Comparison of ENCODE assay signal across 10 mouse cellular contexts in the genomic region with DNA sequence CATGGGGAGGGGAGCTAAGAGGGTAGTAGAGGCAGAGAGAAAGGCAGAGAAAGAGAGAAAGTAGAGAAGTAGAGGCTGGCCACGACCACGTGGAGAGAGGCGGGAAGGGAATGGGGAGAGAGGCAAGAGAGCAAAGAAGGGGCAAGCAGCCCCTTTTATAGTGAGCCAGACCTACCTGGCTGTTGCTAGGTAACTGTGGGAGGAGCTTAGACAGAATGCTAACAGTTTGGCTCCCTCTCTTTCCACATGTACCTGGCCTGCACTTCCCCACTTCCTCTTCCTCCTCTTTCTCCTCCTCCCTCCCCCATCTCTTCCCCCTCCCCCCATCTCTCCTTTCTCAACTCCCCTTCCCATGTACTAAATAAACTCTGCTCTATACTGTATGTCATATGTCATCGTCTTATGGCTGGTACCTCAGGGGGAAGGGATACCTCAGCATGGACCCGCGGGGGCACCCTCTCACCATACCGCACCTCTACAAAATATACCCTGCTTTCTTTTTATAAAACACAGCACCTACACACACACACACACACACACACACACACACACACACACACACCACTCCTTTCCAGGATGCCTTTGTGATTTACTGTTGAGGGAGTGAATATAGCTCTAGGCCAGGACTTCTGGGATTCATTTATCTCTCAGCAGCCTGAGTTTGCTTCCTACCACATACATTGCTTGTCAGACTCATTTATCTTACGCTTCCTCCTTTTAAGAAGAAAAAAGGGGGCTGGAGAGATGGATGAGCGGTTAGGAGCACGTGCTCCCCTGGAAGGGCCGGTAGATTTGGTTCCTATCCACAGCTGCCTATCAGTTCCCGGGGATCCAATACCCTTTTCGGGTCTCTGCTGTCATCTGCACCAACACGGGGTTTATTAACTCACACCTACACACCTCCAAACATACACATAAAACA. TPM values are rescaled to one million over a fixed set of nuclear protein-coding genes. Genes with fewer than 3 reads are reported as not detected.
A peak's percentile ranks its signal among the peaks of the same experiment; 100 is the strongest.
DNase-seq lines count a peak whose midpoint lies in the region; ATAC-seq and TF ChIP-seq lines count a peak whose summit lies in the region.
"Had no signal": no experiment of that assay in that cellular context is flagged by ENCODE, and none has a peak within 500 bp of the region (broad histone marks: within the 10 kb centered on the region; RNA-seq: fewer than 3 reads in every experiment).

No protein-coding gene starts in this region.

- no peaks in the 10 kb centered on the region for H3K9me3 ChIP-seq in liver, embryonic 13.5 days (replicated peaks)
- no peaks in the 10 kb centered on the region for H3K9me3 ChIP-seq in ES-Bruce4 (replicated peaks; ENCODE audit: control insufficient read depth, insufficient read depth, low read length, poor library complexity, severe bottlenecking)
- H3K9me3 ChIP-seq in intestine, embryonic 16.5 days (ENCODE audit: control insufficient read depth, low read length), result no peaks in the 10 kb centered on the region
- H3K9me3 ChIP-seq: limb, embryonic 10.5 days had no signal

- H3K36me3 ChIP-seq in liver, embryonic 13.5 days, result no peaks in the 10 kb centered on the region
- H3K36me3 ChIP-seq in ES-Bruce4 (ENCODE audit: control insufficient read depth, insufficient read depth, low read length, poor library complexity, severe bottlenecking), result no peaks in the 10 kb centered on the region
- no peaks in the 10 kb centered on the region for H3K36me3 ChIP-seq in intestine, embryonic 16.5 days (ENCODE audit: control insufficient read depth, insufficient read depth, low read length)
- H3K36me3 ChIP-seq: limb, embryonic 10.5 days had no signal

- WGBS in liver, embryonic 13.5 days (ENCODE audit: insufficient replicate concordance), result 40% methylated on average over 14 of the region's 14 CpGs
- WGBS in intestine, embryonic 16.5 days, result 51% methylated on average over 14 of the region's 14 CpGs

- H3K27ac ChIP-seq in liver, embryonic 13.5 days, result no peak overlapping the region
- H3K27ac ChIP-seq in ES-Bruce4 (ENCODE audit: insufficient read depth, low read length), result peak overlapping the region; percentile 78
- H3K27ac ChIP-seq in intestine, embryonic 16.5 days (ENCODE audit: low read length), result no peak overlapping the region
- H3K27ac ChIP-seq: limb, embryonic 10.5 days had no signal

- H3K9ac ChIP-seq in liver, embryonic 13.5 days, result no peak overlapping the region
- H3K9ac ChIP-seq in ES-Bruce4 (ENCODE audit: low read depth, poor library complexity, severe bottlenecking), result 0 out of 2 replicates have a peak overlapping the region, but pooled peaks have one; percentile 57
- H3K9ac ChIP-seq in intestine, embryonic 16.5 days (ENCODE audit: low read depth, low read length), result no peak overlapping the region

- no peak for TF ChIP-seq POLR2A in ES-Bruce4 (IDR thresholded peaks at IDR 0.05; ENCODE audit: insufficient read depth, low read length)

- peak overlapping the region; percentile 44; the same call in 1 of the 2 replicates for H3K4me2 ChIP-seq in liver, embryonic 13.5 days
- H3K4me2 ChIP-seq in intestine, embryonic 16.5 days (ENCODE audit: low read depth, low read length), result peak overlapping the region; percentile 48; the same call in 1 of the 2 replicates

- DNase-seq in liver, embryonic 13.5 days, result no peak
- DNase-seq in liver (no peak), MEL-GATA-1-ER (ENCODE audit: extremely low read depth, low read depth) (peak; percentile 46)
- no peak for DNase-seq in gastrocnemius, postnatal 10 days
- no peak for DNase-seq in cerebellum, postnatal 14 days

- no peak for ATAC-seq in liver, embryonic 13.5 days (ENCODE audit: low read depth)
- ATAC-seq in intestine, embryonic 16.5 days, result no peak
- ATAC-seq in monocyte, adult 5-6 weeks (replicated peaks; ENCODE audit: insufficient number of reproducible peaks, low FRiP score, low TSS enrichment, poor library complexity, severe bottlenecking), result no peak
- ATAC-seq: CD4-positive, CD25-positive, alpha-beta regulatory T cell, adult 4 months had no signal

- no peaks in the 10 kb centered on the region for H3K27me3 ChIP-seq in liver, embryonic 13.5 days
- H3K27me3 ChIP-seq in ES-Bruce4 (ENCODE audit: control insufficient read depth, insufficient read depth, low read length, poor library complexity, severe bottlenecking), result no peaks in the 10 kb centered on the region
- no peaks in the 10 kb centered on the region for H3K27me3 ChIP-seq in intestine, embryonic 16.5 days (replicated peaks; ENCODE audit: control insufficient read depth, insufficient read depth, low read length)

- peak; percentile 53; the same call in 1 of the 2 replicates for TF ChIP-seq EP300 in ES-Bruce4 (IDR thresholded peaks at IDR 0.05; ENCODE audit: insufficient read depth, low read depth, low read length)

- no peak for TF ChIP-seq CTCF in ES-Bruce4 (IDR thresholded peaks at IDR 0.05; ENCODE audit: low read depth, low read length)

- H3K4me3 ChIP-seq in liver, embryonic 13.5 days (replicated peaks), result no peak overlapping the region
- H3K4me3 ChIP-seq in ES-Bruce4 (ENCODE audit: low read depth, low read length), result peak overlapping the region; percentile 0; the same call in 1 of the 2 replicates
- H3K4me3 ChIP-seq in intestine, embryonic 16.5 days (ENCODE audit: low read length), result no peak overlapping the region
- H3K4me3 ChIP-seq: limb, embryonic 10.5 days had no signal

- peaks cover 12% of the 10 kb centered on the region for H3K4me1 ChIP-seq in liver, embryonic 13.5 days (replicated peaks)
- H3K4me1 ChIP-seq in ES-Bruce4 (ENCODE audit: control insufficient read depth, insufficient read depth, low read length), result peaks cover 9% of the 10 kb centered on the region
- 0 out of 2 replicates have a peak, but pooled peaks cover 6% of the 10 kb centered on the region for H3K4me1 ChIP-seq in intestine, embryonic 16.5 days (ENCODE audit: control insufficient read depth, insufficient read depth, low read length)

RNA-seq across cellular contexts. Expression of a gene that starts 43.8 kb away (rescaled TPM):
- 0.45 and 0.50 TPM in 2 replicates for polyA plus RNA-seq in liver, embryonic 13.5 days (2015; fragmentation: Nextera tagmentation; extraction: Ambion mirVana)
- polyA plus RNA-seq in ES-Bruce4 (2011; ENCODE audit: insufficient read depth, insufficient read length, low read depth, missing spikeins), result 5.1 and 5.2 TPM in 2 replicates
- polyA plus RNA-seq in intestine, embryonic 16.5 days (2015; fragmentation: Nextera tagmentation; extraction: Ambion mirVana), result 0.50 and 0.56 TPM in 2 replicates
- 1 to 10 TPM; 4.9 to 5.4 TPM for total RNA-seq in gastrocnemius, postnatal 10 days (2021)
- not detected in 3 replicates for total RNA-seq in monocyte, adult 5-6 weeks (2017)
- polyA plus RNA-seq: CD4-positive, CD25-positive, alpha-beta regulatory T cell, adult 4 months had no signal
